Mouse (Mus musculus) midbrain, postnatal 0 days (tissue): ENCODE measurements around the gene Cbs. TPM values are rescaled to one million over a fixed set of nuclear protein-coding genes. Genes with fewer than 3 reads are reported as not detected.
A peak's percentile ranks its signal among the peaks of the same experiment; 100 is the strongest.

Experiments
- ATAC-seq: fragments of 200-750 bp; cut with Nextera tagmentation; 2 replicates; pipeline ENCODE4 v1.8.0; 2017; ENCODE audit warnings: moderate number of reproducible peaks, mild to moderate bottlenecking, moderate TSS enrichment, moderate library complexity; ENCODE audit not compliant: low FRiP score
- DNase-seq: peaks from one replicate; pipeline ENCODE4 v3.0.0-alpha.2; 2015; ENCODE audit warnings: low spot score
- H3K27ac ChIP-seq: fragments of 300-500 bp; sonication (generic); 2 replicates; pipeline ENCODE4 v1.5.1; 2014; ENCODE audit warnings: low read depth, mild to moderate bottlenecking, low read length, mixed read lengths
- H3K27me3 ChIP-seq: fragments of 300-500 bp; sonication (generic); 2 replicates; pipeline ENCODE4 v1.6.1; 2014; ENCODE audit warnings: low read length, control low read depth, mixed read lengths; ENCODE audit not compliant: insufficient read depth
- H3K36me3 ChIP-seq: fragments of 300-500 bp; sonication (generic); 2 replicates; pipeline ENCODE4 v1.6.1; 2014; ENCODE audit warnings: low read length, control low read depth, mixed read lengths; ENCODE audit not compliant: insufficient read depth
- H3K4me1 ChIP-seq: fragments of 300-500 bp; sonication (generic); 2 replicates; pipeline ENCODE4 v1.6.1; 2014; ENCODE audit warnings: mild to moderate bottlenecking, control low read depth, antibody characterized with exemption, low read length, mixed read lengths; ENCODE audit not compliant: insufficient read depth
- H3K4me2 ChIP-seq: fragments of 300-500 bp; sonication (generic); 2 replicates; pipeline ENCODE4 v1.6.1; 2014; ENCODE audit warnings: low read depth, mild to moderate bottlenecking, low read length, mixed read lengths; ENCODE audit not compliant: poor library complexity, severe bottlenecking
- H3K4me3 ChIP-seq: fragments of 300-500 bp; sonication (generic); 2 replicates; pipeline ENCODE4 v1.5.1; 2014; ENCODE audit warnings: low read depth, mild to moderate bottlenecking, low read length, moderate library complexity
- H3K9ac ChIP-seq: fragments of 300-500 bp; sonication (generic); replicated peaks from 2 replicates; pipeline ENCODE4 v1.6.1; 2014; ENCODE audit warnings: mild to moderate bottlenecking, low read length, moderate library complexity, mixed read lengths; ENCODE audit not compliant: poor library complexity, severe bottlenecking
- H3K9me3 ChIP-seq: fragments of 300-500 bp; sonication (generic); 2 replicates; pipeline ENCODE4 v1.6.1; 2016; ENCODE audit warnings: low read length, control low read depth
- CTCF ChIP-seq: IDR thresholded peaks from 2 replicates; pipeline ENCODE4 v1.5.1; 2016; ENCODE audit warnings: antibody characterized with exemption, mild to moderate bottlenecking
- WGBS: fragments of 180-500 bp; shearing (Covaris S2); extraction: QIAGEN DNeasy Blood & Tissue Kit; methylation state at CpG from one replicate; pipeline ENCODE4 v1.1.7; 2014; 5-methylcytosine and 5-hydroxymethylcytosine counted together
- polyA plus RNA-seq: library from polyadenylated mRNA; unstranded; fragments of >200 nt; fragmentation: Nextera tagmentation; extraction: Ambion mirVana; gene quantifications from 2 replicates; pipeline ENCODE4 v1.2.1, GENCODE M21; 2015
- total RNA-seq: library from RNA; depleted of rRNA; stranded (reverse); fragments of >200 nt; gene quantifications from 2 replicates; pipeline ENCODE4 v1.2.3, GENCODE M21; 2014

Gene Cbs
- total and polyA plus RNA-seq, 2 experiments from 2014 or later: 16.3 to 29.6 TPM

- peak; percentile 61 for DNase-seq
- H3K4me2 ChIP-seq: no peak overlapping the region
- WGBS: 84% methylated on average over 10 of the region's 10 CpGs
Observed at GRCm38 (mm10) chr17:31576394-31577175, 60.5 kb downstream of the Cbs start.

GRCm38 (mm10) chr17:31574662-31575061 lies 62.4 kb downstream of the Cbs start:
- no peaks in the 10 kb centered on the region for H3K4me1 ChIP-seq
- no peak overlapping the region for H3K4me3 ChIP-seq
- no peaks in the 10 kb centered on the region for H3K9me3 ChIP-seq
- H3K4me2 ChIP-seq: no peak overlapping the region
- H3K36me3 ChIP-seq: no peaks in the 10 kb centered on the region
- no peaks in the 10 kb centered on the region for H3K27me3 ChIP-seq
- ATAC-seq: no peak
- no peak overlapping the region for H3K9ac ChIP-seq
- 90% methylated on average over 7 of the region's 7 CpGs for WGBS
- no peak overlapping the region for H3K27ac ChIP-seq
- DNase-seq: no peak
- TF ChIP-seq CTCF: no peak

More at GRCm38 (mm10) chr17:31576394-31577175, 60.5 kb downstream of the Cbs start:
- no peaks in the 10 kb centered on the region for H3K4me1 ChIP-seq
- no peak overlapping the region for H3K9ac ChIP-seq
- no peaks in the 10 kb centered on the region for H3K36me3 ChIP-seq
- H3K4me3 ChIP-seq: no peak overlapping the region
- H3K9me3 ChIP-seq: no peaks in the 10 kb centered on the region
- no peaks in the 10 kb centered on the region for H3K27me3 ChIP-seq
- no peak for TF ChIP-seq CTCF
- no peak for ATAC-seq
- no peak overlapping the region for H3K27ac ChIP-seq

GRCm38 (mm10) chr17:31571689-31572088 lies 65.3 kb downstream of the Cbs start:
- ATAC-seq (no peak), DNase-seq (no peak)
- H3K36me3 ChIP-seq: no peaks in the 10 kb centered on the region

GRCm38 (mm10) chr17:31570321-31570925 lies 66.6 kb downstream of the Cbs start:
- H3K9me3 ChIP-seq: no peaks in the 10 kb centered on the region
- H3K27ac ChIP-seq: no peak overlapping the region
- no peak overlapping the region for H3K4me2 ChIP-seq
- no peak for TF ChIP-seq CTCF
- H3K27me3 ChIP-seq: no peaks in the 10 kb centered on the region
- 84% methylated on average over 9 of the region's 9 CpGs for WGBS
- DNase-seq (peak; percentile 42), ATAC-seq (peak; percentile 74; the same call in 1 of the 2 replicates)
- no peak overlapping the region for H3K9ac ChIP-seq
- H3K36me3 ChIP-seq: no peaks in the 10 kb centered on the region
- no peak overlapping the region for H3K4me3 ChIP-seq
- H3K4me1 ChIP-seq: peaks cover 28% of the 10 kb centered on the region

More at GRCm38 (mm10) chr17:31571689-31572088, 65.3 kb downstream of the Cbs start:
- Histone ChIP-seq H3K4me3 (no peak overlapping the region), H3K9ac (no peak overlapping the region), H3K4me2 (no peak overlapping the region), H3K4me1 (peaks cover 19% of the 10 kb centered on the region), H3K27ac (no peak overlapping the region), H3K9me3 (no peaks in the 10 kb centered on the region), H3K27me3 (no peaks in the 10 kb centered on the region)
- 69% methylated on average over 5 of the region's 5 CpGs for WGBS
- TF ChIP-seq CTCF: peak; percentile 66

- Histone ChIP-seq H3K9me3 (no peaks in the 10 kb centered on the region), H3K9ac (no peak overlapping the region), H3K36me3 (no peaks in the 10 kb centered on the region), H3K4me2 (no peak overlapping the region), H3K27ac (no peak overlapping the region), H3K4me1 (peaks cover 28% of the 10 kb centered on the region), H3K4me3 (no peak overlapping the region), H3K27me3 (no peaks in the 10 kb centered on the region)
- ATAC-seq (no peak), DNase-seq (no peak)
- WGBS: 97% methylated on average over 1 of the region's 1 CpGs
- no peak for TF ChIP-seq CTCF
Observed at GRCm38 (mm10) chr17:31569756-31570155, 67.3 kb downstream of the Cbs start.

- no peaks in the 10 kb centered on the region for H3K9me3 ChIP-seq
- TF ChIP-seq CTCF: no peak
- peak overlapping the region; percentile 89 for H3K4me2 ChIP-seq
- no peaks in the 10 kb centered on the region for H3K36me3 ChIP-seq
- H3K4me1 ChIP-seq: peaks cover 31% of the 10 kb centered on the region
- ATAC-seq (no peak), DNase-seq (no peak)
- H3K27me3 ChIP-seq: no peaks in the 10 kb centered on the region
- peak overlapping the region; percentile 84; the same call in 1 of the 2 replicates for H3K9ac ChIP-seq
- H3K27ac ChIP-seq: peak overlapping the region; percentile 99; the same call in 1 of the 2 replicates
- peak overlapping the region; percentile 85 for H3K4me3 ChIP-seq
- WGBS: 42% methylated on average over 6 of the region's 6 CpGs
Observed at GRCm38 (mm10) chr17:31566276-31566675, 70.8 kb downstream of the Cbs start.
